Mouse (Mus musculus): ENCODE results near the gene Stx2.

Gene Stx2

GRCm38 (mm10) chr5:128952291-128953195 is 55.8 kb downstream of the Stx2 start:
- DNase-seq (ENCODE audit: low spot score): peak; percentile 57

- no peak for DNase-seq (ENCODE audit: low spot score)
These were observed 56.9 kb downstream of the Stx2 start for GRCm38 (mm10) chr5:128951472-128951871.

DNA sequence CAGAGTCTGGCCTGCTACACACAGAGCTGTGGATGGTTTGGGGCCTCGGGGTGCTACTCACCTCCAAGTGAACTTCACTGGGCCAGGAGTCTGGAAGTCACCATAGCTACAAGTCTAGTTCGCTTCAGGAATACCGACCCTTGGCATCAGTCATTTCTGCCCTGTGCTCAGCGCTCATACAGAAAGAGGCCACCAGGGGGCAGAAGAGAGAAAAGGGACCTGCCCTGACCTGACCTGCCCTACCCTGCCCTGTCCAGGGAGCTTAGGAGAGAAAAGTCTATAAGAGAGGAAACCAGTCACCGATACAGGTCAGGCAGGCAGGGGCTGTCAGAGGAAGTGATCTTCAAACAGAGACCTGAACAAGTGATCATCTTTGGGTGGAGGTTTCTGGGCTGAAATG is 61.3 kb downstream of the Stx2 start:
- DNase-seq (ENCODE audit: low spot score): no peak

GRCm38 (mm10) chr5:128940436-128940835 is 67.9 kb downstream of the Stx2 start:
- DNase-seq (ENCODE audit: low spot score): no peak

DNA sequence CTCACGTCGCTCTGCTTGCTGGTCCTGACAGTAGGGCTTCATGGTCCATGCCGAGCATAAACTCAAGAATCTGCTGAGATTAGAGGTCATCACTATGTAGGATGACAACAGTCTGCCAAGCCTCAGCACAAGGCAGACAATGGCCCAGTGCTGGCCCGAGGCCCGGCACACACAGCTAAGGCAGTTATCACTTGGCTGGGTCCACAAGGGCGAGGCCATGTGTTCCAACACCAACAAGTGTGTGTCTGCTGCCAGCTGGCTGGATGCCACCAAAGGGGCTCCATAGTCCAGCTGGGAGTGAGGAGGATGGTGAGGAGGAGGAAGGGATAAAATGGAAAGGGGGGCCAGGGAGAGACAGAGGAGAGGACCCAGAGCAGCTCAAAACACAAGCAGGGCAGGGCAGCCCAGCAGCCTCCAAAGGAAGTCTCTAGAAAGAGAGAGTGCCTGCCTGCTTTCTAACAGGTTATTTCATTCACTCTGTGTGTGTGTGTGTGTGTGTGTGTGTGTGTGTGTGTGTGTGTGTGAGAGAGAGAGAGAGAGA is 72.9 kb downstream of the Stx2 start:
- no peak for DNase-seq (ENCODE audit: low spot score)

All from embryo, embryonic 10.5 days (tissue).